Mouse (Mus musculus) CH12.LX (cell line): ENCODE results near the gene Psma6. TPM values are rescaled to one million over a fixed set of nuclear protein-coding genes. Genes with fewer than 3 reads are reported as not detected.
"Not testable (repeated sequence)": the region's sequence is repeated elsewhere in the genome, so short reads cannot be mapped to it uniquely, and the experiment has no call there.

Experiments used
- DNase-seq: peaks from one replicate; pipeline ENCODE4 v3.0.0-alpha.2; 2013; ENCODE audit errors: extremely low read depth
- H3K27ac ChIP-seq: 2 replicates; pipeline ENCODE4 v1.5.1; 2012; ENCODE audit warnings: low read depth, mild to moderate bottlenecking, control low read depth, moderate library complexity; ENCODE audit not compliant: insufficient read depth
- H3K27me3 ChIP-seq: replicated peaks from 2 replicates; pipeline ENCODE3; 2012; ENCODE audit warnings: inconsistent platforms
- H3K36me3 ChIP-seq, 2 experiments: replicated peaks in 1 of 2; 2 replicates each; pipeline versions ENCODE3 to v1.6.1; 2012; ENCODE audit warnings: inconsistent platforms in 1 of 2, low read length in 1 of 2, mild to moderate bottlenecking in 1 of 2, mixed read lengths in 1 of 2, moderate library complexity in 1 of 2; ENCODE audit not compliant: control insufficient read depth in 1 of 2, insufficient read depth in 1 of 2
- H3K4me1 ChIP-seq, 2 experiments: 2 replicates each; pipeline ENCODE4 v1.6.1; 2012; ENCODE audit warnings: inconsistent platforms in 1 of 2, moderate library complexity in 1 of 2; ENCODE audit not compliant: insufficient read depth in 2 of 2, control insufficient read depth in 1 of 2
- H3K4me2 ChIP-seq: 2 replicates; pipeline ENCODE4 v1.6.1; 2012; ENCODE audit warnings: low read depth, mild to moderate bottlenecking, control low read depth; ENCODE audit not compliant: poor library complexity, insufficient read depth, severe bottlenecking
- H3K4me3 ChIP-seq, 3 experiments: fragments of 150-350 bp in 1 of 3; sonication (generic) in 1 of 3; replicated peaks in 1 of 3; 2 replicates each; pipeline versions ENCODE3 to v1.5.1; 2011 to 2012; ENCODE audit warnings: low read depth in 2 of 3, low read length in 2 of 3, mild to moderate bottlenecking in 2 of 3, moderate library complexity in 2 of 3, control low read depth in 1 of 3, improper control_type of control experiment in 1 of 3, inconsistent platforms in 1 of 3, mixed read lengths in 1 of 3; ENCODE audit not compliant: poor library complexity in 1 of 3
- H3K79me2 ChIP-seq: replicated peaks from 2 replicates; pipeline ENCODE4 v1.6.1; 2012; ENCODE audit warnings: mild to moderate bottlenecking, moderate library complexity; ENCODE audit not compliant: control insufficient read depth, poor library complexity, insufficient read depth, severe bottlenecking; ENCODE audit errors: extremely low read depth
- H3K9ac ChIP-seq: 2 replicates; pipeline ENCODE4 v1.6.1; 2012; ENCODE audit warnings: low read depth, mild to moderate bottlenecking, control low read depth, moderate library complexity; ENCODE audit not compliant: insufficient read depth
- H3K9me3 ChIP-seq: replicated peaks from 2 replicates; pipeline ENCODE3; 2012; ENCODE audit warnings: low read length, inconsistent platforms, mixed read lengths
- CHD1 ChIP-seq: IDR thresholded peaks from 2 replicates; pipeline ENCODE4 v1.6.1; 2012; ENCODE audit warnings: low read depth, low read length, improper control_type of control experiment, inconsistent platforms
- CHD2 ChIP-seq: IDR thresholded peaks from 2 replicates; pipeline ENCODE4 v1.6.1; 2011; ENCODE audit warnings: low read length, improper control_type of control experiment
- E2F4 ChIP-seq: IDR thresholded peaks from 2 replicates; pipeline ENCODE4 v1.6.1; 2011; ENCODE audit warnings: low read depth, low read length, improper control_type of control experiment; ENCODE audit not compliant: insufficient replicate concordance
- EP300 ChIP-seq: IDR thresholded peaks from 2 replicates; pipeline ENCODE4 v1.6.1; 2011; ENCODE audit warnings: low read length, improper control_type of control experiment
- ETS1 ChIP-seq: conservative IDR thresholded peaks from 2 replicates; pipeline ENCODE4 v1.6.1; 2012; ENCODE audit warnings: low read depth, mild to moderate bottlenecking, inconsistent platforms, low read length, improper control_type of control experiment, moderate library complexity
- HCFC1 ChIP-seq: IDR thresholded peaks from 2 replicates; pipeline ENCODE4 v1.6.1; 2012; ENCODE audit warnings: low read depth, mild to moderate bottlenecking, inconsistent platforms, low read length, improper control_type of control experiment
- IRF4 ChIP-seq: IDR thresholded peaks from 2 replicates; pipeline ENCODE4 v1.6.1; 2014; ENCODE audit warnings: low read depth, mild to moderate bottlenecking, inconsistent platforms, low read length, improper control_type of control experiment
- KAT2A ChIP-seq: IDR thresholded peaks from 2 replicates; pipeline ENCODE4 v1.6.1; 2012; ENCODE audit warnings: low read length, improper control_type of control experiment, inconsistent platforms; ENCODE audit not compliant: insufficient replicate concordance
- MAFK ChIP-seq: IDR thresholded peaks from 2 replicates; pipeline ENCODE4 v1.6.1; 2011; ENCODE audit warnings: low read length, improper control_type of control experiment; ENCODE audit not compliant: insufficient replicate concordance
- MAX ChIP-seq: IDR thresholded peaks from 2 replicates; pipeline ENCODE4 v1.6.1; 2011; ENCODE audit warnings: low read length, improper control_type of control experiment
- MXI1 ChIP-seq: IDR thresholded peaks from 2 replicates; pipeline ENCODE4 v1.6.1; 2011; ENCODE audit warnings: mild to moderate bottlenecking, low read depth, low read length, improper control_type of control experiment
- MYC ChIP-seq: IDR thresholded peaks from 2 replicates; pipeline ENCODE4 v1.6.1; 2011; ENCODE audit warnings: low read depth, mild to moderate bottlenecking, improper control_type of control experiment, low read length
- NELFE ChIP-seq: IDR thresholded peaks from 2 replicates; pipeline ENCODE4 v1.6.1; 2011; ENCODE audit warnings: low read depth, low read length, improper control_type of control experiment
- NRF1 ChIP-seq: IDR thresholded peaks from 2 replicates; pipeline ENCODE4 v1.6.1; 2014; ENCODE audit warnings: low read depth, mild to moderate bottlenecking, inconsistent platforms, low read length, improper control_type of control experiment, moderate library complexity
- PAX5 ChIP-seq: IDR thresholded peaks from 2 replicates; pipeline ENCODE4 v1.6.1; 2012; ENCODE audit warnings: low read length, inconsistent platforms, mixed read lengths
- POLR2A ChIP-seq: IDR thresholded peaks from 2 replicates; pipeline ENCODE4 v1.6.1; 2011; ENCODE audit warnings: low read depth, mild to moderate bottlenecking, improper control_type of control experiment, low read length
- POLR2AphosphoS2 ChIP-seq: IDR thresholded peaks from 2 replicates; pipeline ENCODE4 v1.6.1; 2011; ENCODE audit warnings: low read depth, low read length, improper control_type of control experiment
- RAD21 ChIP-seq: IDR thresholded peaks from 2 replicates; pipeline ENCODE4 v1.6.1; 2011; ENCODE audit warnings: low read depth, mild to moderate bottlenecking, low read length, improper control_type of control experiment, moderate library complexity
- RCOR1 ChIP-seq: conservative IDR thresholded peaks from 2 replicates; pipeline ENCODE4 v1.6.1; 2012; ENCODE audit warnings: low read depth, mild to moderate bottlenecking, inconsistent platforms, low read length, improper control_type of control experiment
- SIN3A ChIP-seq: IDR thresholded peaks from 2 replicates; pipeline ENCODE4 v1.6.1; 2012; ENCODE audit warnings: low read length, improper control_type of control experiment, inconsistent platforms
- TBP ChIP-seq: conservative IDR thresholded peaks from 2 replicates; pipeline ENCODE4 v1.6.1; 2011; ENCODE audit warnings: low read depth, low read length, improper control_type of control experiment
- UBTF ChIP-seq: IDR thresholded peaks from 2 replicates; pipeline ENCODE4 v1.6.1; 2012; ENCODE audit warnings: low read depth, mild to moderate bottlenecking, inconsistent platforms, low read length, improper control_type of control experiment, moderate library complexity
- USF2 ChIP-seq: conservative IDR thresholded peaks from 2 replicates; pipeline ENCODE4 v1.6.1; 2011; ENCODE audit warnings: low read depth, low read length, improper control_type of control experiment
- ZMIZ1 ChIP-seq: IDR thresholded peaks from 2 replicates; pipeline ENCODE4 v1.6.1; 2012; ENCODE audit warnings: low read depth, mild to moderate bottlenecking, inconsistent platforms, low read length, improper control_type of control experiment
- ZNF384 ChIP-seq: IDR thresholded peaks from 2 replicates; pipeline ENCODE4 v1.6.1; 2012; ENCODE audit warnings: low read depth, low read length, improper control_type of control experiment, inconsistent platforms
- dilution Hi-C: fragments of 300-500 bp; cut with MboI; formaldehyde crosslinking; loops from 2 replicates; pipeline ENCODE4 v1.14.3; 2020; ENCODE audit warnings: low sequenced_read_pairs; ENCODE audit not compliant: extremely low pct_unique_long_range_greater_than_20kb, extremely low pct_ligation_motif_present
- in situ Hi-C: fragments of 300-500 bp; cut with MboI; formaldehyde crosslinking; loops from 3 replicates; pipeline ENCODE4 v1.14.3; 2019; ENCODE audit warnings: low sequenced_read_pairs, low pct_ligation_motif_present, low pct_unique_long_range_greater_than_20kb, mixed read lengths
- polyA plus RNA-seq: library from polyadenylated mRNA; unstranded; fragments of >175 nt; gene quantifications from 2 replicates; pipeline ENCODE4 v1.2.1, GENCODE M21; 2012; ENCODE audit warnings: low read depth; ENCODE audit not compliant: insufficient read length
- total RNA-seq, 2 experiments: library from RNA; depleted of rRNA; stranded (reverse); fragments of 300-350 nt in 1 of 2; fragments of >200 nt in 1 of 2; gene quantifications; 2 replicates each; pipeline ENCODE4 v1.2.3; 2012 to 2014

Gene Psma6
- total and polyA plus RNA-seq, 3 experiments = 271 to 585 (median 307) TPM

DNA sequence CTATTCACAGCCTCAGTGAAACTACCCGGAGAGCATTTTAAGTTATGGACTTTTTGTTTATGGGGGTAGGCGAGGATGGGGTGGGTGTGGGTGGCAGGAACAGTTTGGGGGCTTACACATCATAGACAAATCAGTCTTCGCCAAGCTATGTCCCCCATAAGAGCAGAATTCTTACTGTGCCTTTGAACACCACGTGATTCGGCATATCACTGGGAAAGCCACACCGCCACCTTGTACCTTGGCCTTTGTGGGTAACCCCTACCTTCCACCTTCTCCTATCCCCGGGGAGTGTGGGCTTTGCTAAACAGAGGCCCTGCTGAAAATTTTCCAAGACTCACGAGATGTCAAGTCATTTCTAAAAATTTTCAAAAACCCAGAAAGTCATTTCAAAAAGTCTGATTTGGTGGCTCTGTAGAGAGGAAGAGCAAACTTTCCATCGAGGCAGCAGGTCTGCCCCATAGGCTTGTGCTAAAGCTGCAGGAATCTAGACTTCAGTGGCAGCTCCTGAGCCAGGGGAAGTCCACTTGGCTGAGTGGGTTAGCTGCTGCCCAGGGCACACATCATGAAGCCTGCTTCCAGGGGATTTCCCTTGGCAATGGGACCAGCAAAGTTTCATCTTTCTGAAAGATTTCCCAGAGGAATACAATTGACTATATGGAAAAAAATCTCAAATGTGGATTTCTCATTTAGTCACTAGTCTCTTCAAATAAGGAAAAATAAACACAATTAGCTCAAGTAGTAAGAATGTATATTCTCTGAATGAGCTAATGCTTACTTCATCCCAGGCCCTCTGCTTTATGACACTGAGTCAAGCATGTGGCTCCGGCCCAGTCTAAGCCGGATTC, 8.9 kb downstream of the Psma6 start (continued):
- TF ChIP-seq ZMIZ1 = peak; percentile 17; the same call in 1 of the 2 replicates
- TF ChIP-seq MAX = peak; percentile 90
- TF ChIP-seq EP300 = peak; percentile 93
- peak; percentile 84 for TF ChIP-seq CHD2
- TF ChIP-seq CHD1 = no peak
- TF ChIP-seq TBP = no peak
- TF ChIP-seq NELFE = 0 out of 2 replicates have a peak, but pooled peaks have one; percentile 17
- TF ChIP-seq PAX5 = no peak
- no peak for TF ChIP-seq NRF1
- TF ChIP-seq HCFC1 = no peak
- TF ChIP-seq E2F4 = no peak
- peak; percentile 91 for TF ChIP-seq IRF4
- TF ChIP-seq MXI1 = peak; percentile 74; the same call in 1 of the 2 replicates
- peak; percentile 88 for TF ChIP-seq SIN3A
- TF ChIP-seq RAD21 = no peak
- TF ChIP-seq KAT2A = no peak
- TF ChIP-seq UBTF = peak; percentile 80; the same call in 1 of the 2 replicates
- peak; percentile 63 for TF ChIP-seq USF2
- TF ChIP-seq, all 38 proteins: peak for 23

DNA sequence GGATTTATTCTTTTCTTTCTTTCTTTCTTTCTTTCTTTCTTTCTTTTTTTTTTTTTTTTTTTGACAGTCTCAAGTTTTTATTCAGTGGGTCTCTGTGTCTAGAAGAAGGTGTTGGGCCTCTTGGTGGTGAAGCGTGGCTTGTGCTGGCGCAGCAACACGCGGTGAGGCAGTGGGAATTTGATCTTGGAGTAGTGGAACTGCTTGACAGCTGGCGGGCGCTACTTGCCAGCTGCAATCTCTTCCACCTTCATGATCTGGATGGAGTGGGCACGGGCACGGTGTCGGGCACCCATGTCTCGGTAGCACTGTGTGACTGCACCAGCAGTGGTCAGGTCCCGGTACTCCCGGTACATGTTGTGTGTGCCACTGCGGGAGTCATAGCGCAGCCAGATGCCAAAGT, 11.6 kb downstream of the Psma6 start:
- peaks cover 16% of the 10 kb centered on the region for H3K79me2 ChIP-seq
- H3K4me3 ChIP-seq, dilution Hi-C loops, H3K27ac ChIP-seq, H3K36me3 ChIP-seq, H3K27me3 ChIP-seq, H3K4me2 ChIP-seq, H3K9me3 ChIP-seq, H3K9ac ChIP-seq, in situ Hi-C loops, DNase-seq: not testable (repeated sequence)
- H3K4me1 ChIP-seq = peaks cover 27 to 65% of the 10 kb centered on the region in 2 experiments

DNA sequence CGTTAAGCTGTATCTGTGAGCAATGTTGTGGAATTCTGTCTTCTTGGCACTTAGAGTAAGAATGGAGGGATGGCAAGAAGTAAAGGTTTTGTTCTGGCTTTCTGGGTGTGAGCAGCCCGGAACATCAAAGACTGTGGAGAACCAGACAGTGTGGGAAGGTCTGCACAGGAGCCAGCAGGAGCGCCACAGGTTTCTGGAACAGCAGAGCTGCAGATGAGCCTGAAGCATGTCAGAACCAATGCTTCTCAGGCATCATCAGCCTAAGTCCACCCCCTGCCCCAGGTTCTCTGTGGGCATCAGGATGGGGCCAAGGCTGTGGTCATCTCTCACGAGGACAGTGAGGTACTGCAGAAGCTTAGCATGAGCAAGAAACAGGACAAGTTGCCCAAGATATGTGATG, 12.5 kb downstream of the Psma6 start:
- dilution Hi-C loops (no loop called here), in situ Hi-C loops (no loop called here)
- Histone ChIP-seq H3K4me2 (no peak overlapping the region), H3K27me3 (no peaks in the 10 kb centered on the region), H3K9me3 (no peaks in the 10 kb centered on the region), H3K4me3 (no peak overlapping the region)
- TF ChIP-seq ZNF384 (no peak), ETS1 (no peak), IRF4 (no peak), SIN3A (no peak), CHD1 (no peak), MAFK (no peak), RCOR1 (no peak), MYC (no peak), POLR2AphosphoS2 (no peak), POLR2A (no peak)
- TF ChIP-seq, all 38 proteins: peak for 0
- peaks cover 23% of the 10 kb centered on the region for H3K79me2 ChIP-seq
- DNase-seq = no peak
- H3K36me3 ChIP-seq = peaks cover 0 to 5% of the 10 kb centered on the region in 2 experiments
- H3K27ac ChIP-seq = peak overlapping the region; percentile 32
- no peak overlapping the region for H3K9ac ChIP-seq
- peaks cover 22 to 60% of the 10 kb centered on the region in 2 experiments for H3K4me1 ChIP-seq
